Mouse (Mus musculus): ENCODE measurements around the gene Nthl1.
"Not testable (repeated sequence)": the region's sequence is repeated elsewhere in the genome, so short reads cannot be mapped to it uniquely, and the experiment has no call there.

Gene Nthl1

GRCm38 (mm10) chr17:24650766-24651165, 18.3 kb downstream of the Nthl1 start:
- no peak for DNase-seq

- no peak for DNase-seq
Observed at GRCm38 (mm10) chr17:24651835-24652234, 19.4 kb downstream of the Nthl1 start.

GRCm38 (mm10) chr17:24653967-24654710, 21.7 kb downstream of the Nthl1 start:
- DNase-seq: peak; percentile 83

GRCm38 (mm10) chr17:24654969-24655368, 22.5 kb downstream of the Nthl1 start:
- no peak for DNase-seq

- no peak for DNase-seq
Observed at GRCm38 (mm10) chr17:24658017-24658758, 25.7 kb downstream of the Nthl1 start, which contains the start of gene Npw. Gene Npw (minus strand): TSS chr17:24658457.

DNA sequence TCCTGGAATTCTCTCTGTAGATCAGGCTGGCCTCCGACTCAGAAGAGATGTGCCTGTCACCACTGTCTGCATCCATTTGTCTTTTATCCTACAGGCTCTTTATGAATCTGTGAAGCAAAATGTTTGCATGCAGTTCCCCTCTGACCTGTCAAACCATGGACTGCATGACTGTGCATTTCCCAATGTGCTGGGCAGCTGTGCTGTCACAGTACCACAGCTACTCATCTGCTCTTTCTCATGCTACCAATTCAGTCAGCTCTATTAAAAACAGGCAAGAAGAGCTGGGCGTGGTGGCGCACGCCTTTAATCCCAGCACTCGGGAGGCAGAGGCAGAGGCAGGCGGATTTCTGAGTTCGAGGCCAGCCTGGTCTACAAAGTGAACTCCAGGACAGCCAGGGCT, 34.5 kb downstream of the Nthl1 start:
- DNase-seq: not testable (repeated sequence)

DNA sequence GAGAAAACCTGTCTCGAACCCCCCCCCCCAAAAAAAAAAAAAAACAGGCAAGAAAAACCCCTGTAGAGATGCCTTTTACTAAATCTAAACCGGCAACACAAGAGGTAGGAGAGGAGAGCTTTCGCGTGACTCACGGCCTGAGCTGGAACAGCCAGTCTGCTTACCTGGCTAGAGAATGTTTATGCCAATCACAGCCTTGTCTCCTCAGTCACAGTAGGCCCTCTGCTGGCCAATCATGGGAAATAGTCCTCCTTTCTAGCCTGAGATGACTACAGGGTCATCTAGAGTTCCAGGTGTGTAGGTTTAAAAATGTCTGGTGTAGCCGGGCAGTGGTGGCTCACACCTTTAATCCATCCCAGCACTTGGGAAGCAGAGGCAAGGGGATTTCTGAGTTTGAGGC, 34.9 kb downstream of the Nthl1 start:
- DNase-seq: peak; percentile 60

- not testable (repeated sequence) for DNase-seq
Observed at GRCm38 (mm10) chr17:24669214-24669544, 36.7 kb downstream of the Nthl1 start.

- DNase-seq: peak; percentile 95
Observed at GRCm38 (mm10) chr17:24669545-24670245, 37.2 kb downstream of the Nthl1 start, which contains the start of gene Zfp598. Gene Zfp598 (plus strand): TSS chr17:24669687.

DNA sequence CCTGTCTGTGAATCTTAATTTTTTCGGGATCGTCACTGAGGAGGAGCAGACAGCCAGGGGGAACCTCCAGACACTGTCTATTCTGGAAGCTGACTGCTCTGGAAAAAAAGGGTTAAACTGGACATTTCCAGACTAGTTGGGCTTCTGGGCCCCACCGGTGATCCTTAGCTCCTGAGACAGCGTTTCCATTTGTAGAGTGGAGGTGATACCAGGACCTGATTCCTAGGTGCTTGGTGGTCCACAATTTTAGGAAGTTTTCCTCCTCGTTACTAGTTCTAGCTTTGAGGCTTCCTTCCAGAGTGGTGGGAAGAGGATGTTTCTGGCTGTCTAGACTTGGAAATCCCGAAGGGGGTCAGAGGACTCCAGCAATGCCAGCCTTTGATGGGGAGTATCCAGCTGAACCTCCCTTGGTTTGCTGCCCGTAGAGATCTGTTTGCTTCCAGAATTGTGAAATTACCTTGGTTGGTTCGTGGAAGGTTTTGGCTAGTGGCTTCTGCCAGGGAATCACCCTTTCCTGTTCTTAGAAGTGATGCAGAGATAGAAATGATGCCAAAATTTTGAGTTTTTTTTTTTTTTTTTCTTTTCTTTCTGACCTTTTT, 37.9 kb downstream of the Nthl1 start:
- DNase-seq: no peak

DNA sequence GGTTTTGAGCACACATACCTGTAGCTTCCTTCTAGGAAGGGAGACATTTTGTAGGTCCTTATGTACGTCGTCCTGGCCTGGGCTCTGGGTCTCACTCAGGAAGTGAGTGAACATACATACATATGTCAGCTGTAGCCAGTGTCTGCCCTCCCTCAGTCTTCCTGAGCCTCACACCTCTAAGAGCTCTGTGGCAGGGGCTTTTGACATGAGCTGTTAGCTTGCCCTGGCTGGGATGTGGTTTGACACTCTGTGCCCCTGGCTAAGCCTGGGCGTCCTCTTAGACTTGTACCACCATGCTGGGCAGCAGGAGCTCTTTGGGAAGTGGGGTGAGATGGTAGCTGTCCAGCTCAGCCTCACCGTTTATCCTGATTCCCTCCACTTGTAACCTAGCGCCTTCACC, 38.9 kb downstream of the Nthl1 start:
- DNase-seq: no peak

GRCm38 (mm10) chr17:24672141-24672540, 39.7 kb downstream of the Nthl1 start:
- DNase-seq: peak; percentile 66

DNA sequence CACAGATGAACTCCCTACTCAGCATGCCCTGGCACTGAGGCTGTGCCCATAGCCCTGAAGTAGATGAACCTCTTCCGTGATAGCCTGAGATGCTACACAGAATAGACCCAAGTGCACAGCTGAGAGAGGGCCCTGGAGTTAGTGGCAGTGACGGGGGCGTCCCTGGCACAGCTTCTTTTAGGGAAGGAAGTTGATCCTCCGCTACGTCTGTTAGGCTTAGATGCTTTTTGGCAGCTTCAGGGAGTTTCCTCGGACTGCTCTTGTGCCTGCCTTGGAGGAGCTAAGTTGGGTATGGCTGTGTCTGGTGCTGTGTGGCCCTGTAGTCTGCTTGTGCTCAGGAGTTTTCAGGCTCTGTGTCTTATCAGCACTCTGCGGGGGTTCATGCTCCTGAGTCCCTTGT, 41.8 kb downstream of the Nthl1 start:
- no peak for DNase-seq

GRCm38 (mm10) chr17:24676187-24676586, 43.7 kb downstream of the Nthl1 start:
- peak; percentile 71 for DNase-seq

DNA sequence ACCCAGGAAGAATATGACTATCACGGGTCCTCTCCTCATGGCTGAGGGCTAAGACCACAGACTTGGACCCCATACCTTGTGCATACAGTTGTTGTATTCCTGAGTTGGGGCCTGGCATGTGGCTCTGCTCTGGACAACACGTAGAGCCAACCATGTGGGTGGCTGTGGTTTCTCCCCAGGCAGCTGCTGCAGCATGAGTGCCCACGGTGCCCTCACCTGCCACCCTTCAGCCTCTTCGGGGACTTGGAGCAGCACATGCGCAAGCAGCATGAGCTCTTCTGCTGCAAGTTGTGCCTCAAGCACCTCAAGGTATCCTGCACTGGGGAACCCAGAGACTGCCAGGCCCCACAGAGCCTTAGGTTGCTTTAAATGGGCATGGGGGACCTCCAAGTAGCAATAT, 44.4 kb downstream of the Nthl1 start:
- no peak for DNase-seq

GRCm38 (mm10) chr17:24677500-24678080, 45.1 kb downstream of the Nthl1 start:
- no peak for DNase-seq

DNA sequence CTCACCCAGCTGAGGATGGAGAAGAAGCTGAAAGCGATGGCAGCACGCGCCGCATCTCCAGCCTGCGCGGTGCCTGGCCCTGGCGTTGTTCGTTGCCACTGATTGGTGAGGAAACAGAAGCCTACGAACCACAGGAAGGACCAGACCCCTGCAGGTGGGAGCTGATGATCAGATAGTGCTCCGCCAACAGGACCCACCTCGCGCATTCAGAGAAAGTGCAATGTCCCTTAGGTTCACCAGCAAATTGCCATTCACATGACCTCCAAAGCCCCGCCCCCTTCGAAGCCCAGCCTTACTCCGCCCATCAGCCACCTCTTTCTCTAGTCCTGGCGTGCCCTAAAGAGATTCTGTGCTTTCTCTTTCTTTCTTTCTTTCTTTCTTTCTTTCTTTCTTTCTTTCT, 54.0 kb downstream of the Nthl1 start:
- DNase-seq: peak; percentile 78

- peak; percentile 80 for DNase-seq
Observed at GRCm38 (mm10) chr17:24687146-24687595, 54.7 kb downstream of the Nthl1 start.

DNA sequence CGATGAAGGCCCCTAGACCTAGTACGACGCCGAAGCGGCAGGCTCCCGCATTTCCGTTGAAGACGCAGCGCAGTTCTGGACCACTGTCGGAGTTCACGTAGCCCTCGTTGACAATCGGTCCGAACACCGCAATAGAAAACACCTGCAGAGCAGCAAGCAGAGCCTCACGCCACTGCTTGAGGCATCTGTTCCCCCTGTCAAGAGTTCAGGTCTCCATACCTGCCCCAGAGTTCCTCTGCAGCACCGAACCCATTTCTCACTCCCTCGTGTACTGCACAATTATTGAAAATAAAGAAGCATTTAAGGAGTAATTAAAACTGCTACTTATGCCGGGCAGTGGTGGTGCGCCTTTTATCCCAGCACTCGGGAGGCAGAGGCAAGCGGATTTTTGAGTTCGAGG, 55.1 kb downstream of the Nthl1 start:
- no peak for DNase-seq
